Mouse (Mus musculus): ENCODE measurements around the gene Ugdh.

DNA sequence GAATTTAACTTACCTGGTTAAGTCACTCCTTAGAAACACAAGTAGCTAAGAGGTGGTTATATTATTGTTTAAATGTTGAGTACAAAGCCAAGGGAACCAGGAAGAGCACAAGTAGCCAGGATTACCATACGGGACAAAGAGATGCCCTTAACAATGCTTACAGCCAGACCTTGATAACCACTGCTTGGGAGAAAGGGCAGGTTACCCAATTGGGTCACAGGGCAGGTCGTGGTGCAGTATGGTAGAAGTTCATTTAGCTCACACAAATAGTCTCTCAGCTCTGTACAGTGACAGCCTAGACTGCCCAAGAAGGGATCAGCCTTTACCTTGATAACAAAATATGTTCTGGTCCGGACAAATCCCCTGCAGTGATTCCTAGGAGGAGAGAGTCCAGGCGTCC lies 13.2 kb upstream of the Ugdh start:
- TF ChIP-seq CTCF (IDR thresholded peaks at IDR 0.05), result no peak
- TF ChIP-seq EP300 (IDR thresholded peaks at IDR 0.05; ENCODE audit: insufficient read depth, low read depth, low read length), result no peak
